Mouse (Mus musculus): ENCODE measurements around the gene 4931409K22Rik. TPM values are rescaled to one million over a fixed set of nuclear protein-coding genes. Genes with fewer than 3 reads are reported as not detected.
"Not testable (repeated sequence)": the region's sequence is repeated elsewhere in the genome, so short reads cannot be mapped to it uniquely, and the experiment has no call there.

The 4931409K22Rik gene
- polyA plus RNA-seq, 1 experiment from 2014 or later, result not detected

DNA sequence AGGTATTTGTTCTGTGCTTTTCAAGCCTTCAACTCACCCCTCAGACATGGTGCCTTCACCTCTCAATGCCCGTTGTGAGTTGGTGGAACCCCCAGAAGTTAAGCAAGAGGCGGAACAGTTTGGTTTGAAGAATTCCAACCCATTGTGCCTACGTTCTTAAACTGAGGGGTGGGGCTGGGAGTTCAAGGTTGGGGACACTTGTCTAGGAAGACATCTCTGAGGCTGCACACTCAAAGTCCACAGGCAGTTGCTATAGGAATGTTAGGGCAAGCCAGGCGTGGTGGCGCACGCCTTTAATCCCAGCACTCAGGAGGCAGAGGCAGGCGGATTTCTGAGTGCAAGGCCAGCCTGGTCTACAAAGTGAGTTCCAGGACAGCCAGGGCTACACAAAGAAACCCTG, 1.3 kb downstream of the 4931409K22Rik start:
- not testable (repeated sequence) for H3K9me3 ChIP-seq (replicated peaks); H3K4me1 ChIP-seq; ATAC-seq; H3K4me2 ChIP-seq; H3K9ac ChIP-seq; H3K27ac ChIP-seq; H3K36me3 ChIP-seq; H3K4me3 ChIP-seq
- WGBS (ENCODE audit: insufficient replicate concordance), result 73% methylated on average over 7 of the region's 7 CpGs
- peaks cover 49% of the 10 kb centered on the region for H3K27me3 ChIP-seq (replicated peaks)

DNA sequence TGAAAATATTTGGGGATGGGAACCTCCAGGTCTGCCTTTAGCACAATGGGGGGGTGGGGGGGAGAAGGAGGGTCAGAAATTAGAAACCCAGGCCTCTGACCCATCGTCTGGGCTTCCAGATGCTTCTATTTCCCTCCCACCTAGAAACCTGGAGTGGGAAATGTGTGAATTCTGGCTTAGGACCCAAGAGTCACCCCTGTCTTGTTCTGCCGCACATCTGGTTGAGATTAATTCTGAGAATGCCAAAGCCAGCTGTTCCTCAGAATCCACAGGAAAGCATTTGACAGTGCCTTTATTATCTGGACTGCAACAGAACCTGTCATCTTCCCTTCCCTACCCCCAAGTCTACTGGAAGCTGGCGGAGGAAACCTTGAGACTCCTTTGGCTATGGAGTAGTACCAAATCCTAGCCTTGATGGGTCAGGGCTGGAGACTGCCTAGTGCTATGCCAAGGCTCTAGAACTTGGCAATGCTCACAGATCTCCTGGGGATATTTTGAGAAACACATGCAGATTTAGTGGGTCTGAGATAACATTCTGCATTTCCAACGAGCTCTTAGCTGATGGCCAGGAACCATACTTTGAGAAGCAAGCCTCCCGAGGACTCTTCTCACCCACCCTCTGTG, 2.9 kb downstream of the 4931409K22Rik start:
- no peak overlapping the region for H3K4me2 ChIP-seq
- 0 out of 2 replicates have a peak, but pooled peaks cover 7% of the 10 kb centered on the region for H3K4me1 ChIP-seq
- H3K4me3 ChIP-seq, result no peak overlapping the region
- H3K36me3 ChIP-seq, result no peaks in the 10 kb centered on the region
- H3K9ac ChIP-seq, result no peak overlapping the region
- H3K27ac ChIP-seq, result no peak overlapping the region
- 55% methylated on average over 5 of the region's 5 CpGs for WGBS (ENCODE audit: insufficient replicate concordance)
- no peaks in the 10 kb centered on the region for H3K9me3 ChIP-seq (replicated peaks)
- ATAC-seq, result no peak
- H3K27me3 ChIP-seq (replicated peaks), result peaks cover 65% of the 10 kb centered on the region

DNA sequence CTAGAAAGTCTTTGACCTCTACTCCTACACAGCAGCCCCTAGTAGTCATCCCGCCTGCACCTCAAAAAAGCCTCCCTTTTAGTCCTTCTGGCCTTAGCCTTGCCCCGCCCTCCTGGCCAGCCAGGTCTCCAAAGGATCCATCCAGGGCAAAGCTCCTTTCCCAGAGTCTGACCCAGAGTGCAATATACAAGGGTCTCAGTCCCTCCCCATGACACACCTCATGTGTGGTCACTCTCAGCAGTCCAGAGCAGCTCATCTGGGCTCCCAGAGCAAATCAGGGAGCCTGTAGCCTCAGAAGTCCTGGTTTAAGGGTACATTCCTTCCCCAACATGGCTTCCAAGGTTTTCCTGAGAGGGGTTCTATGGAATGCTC, 5.3 kb downstream of the 4931409K22Rik start:
- Histone ChIP-seq H3K9me3 (replicated peaks) (no peaks in the 10 kb centered on the region), H3K27ac (no peak overlapping the region), H3K4me3 (no peak overlapping the region), H3K27me3 (replicated peaks) (peaks cover 83% of the 10 kb centered on the region), H3K4me1 (0 out of 2 replicates have a peak, but pooled peaks cover 7% of the 10 kb centered on the region), H3K9ac (no peak overlapping the region), H3K4me2 (peak overlapping the region; percentile 13; the same call in 1 of the 2 replicates), H3K36me3 (no peaks in the 10 kb centered on the region)
- 26% methylated on average over 2 of the region's 2 CpGs for WGBS (ENCODE audit: insufficient replicate concordance)
- no peak for ATAC-seq

DNA sequence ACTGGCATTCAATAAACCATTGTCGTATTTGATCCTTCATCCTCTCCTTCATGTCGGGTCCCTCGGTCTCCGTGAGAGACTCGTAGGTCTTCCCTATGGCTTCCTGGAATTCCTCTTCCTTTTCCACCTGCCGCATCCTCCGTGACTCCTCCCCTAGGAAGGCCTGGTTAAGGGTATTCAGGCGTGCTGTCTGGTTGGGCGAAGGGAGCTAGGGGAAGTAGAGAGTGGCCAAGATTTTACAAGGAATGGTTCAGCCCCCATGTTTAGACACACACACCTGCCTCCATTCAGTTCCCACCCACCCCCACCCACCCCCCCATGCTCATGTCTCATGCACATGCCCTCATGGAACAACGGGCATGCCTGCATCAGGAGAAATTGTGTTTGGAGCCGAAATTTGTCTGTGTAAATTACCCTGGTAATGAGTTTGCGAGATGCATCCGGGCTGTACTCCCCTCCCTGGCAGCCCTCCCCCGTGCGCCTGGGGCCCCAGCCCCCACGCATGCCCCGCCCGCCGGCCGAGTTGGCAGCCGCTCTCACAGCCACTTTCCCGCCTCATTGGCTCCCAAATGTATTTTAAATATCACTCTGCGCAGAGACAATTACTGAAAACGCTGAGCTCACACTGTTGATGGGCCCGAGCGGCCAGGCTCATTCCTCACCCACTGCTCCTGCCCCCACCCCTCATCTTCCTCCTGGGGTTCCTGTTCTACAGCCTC, 5.9 kb downstream of the 4931409K22Rik start:
- H3K27ac ChIP-seq, result no peak overlapping the region
- H3K9me3 ChIP-seq (replicated peaks), result no peaks in the 10 kb centered on the region
- no peak overlapping the region for H3K4me3 ChIP-seq
- no peak overlapping the region for H3K9ac ChIP-seq
- H3K36me3 ChIP-seq, result no peaks in the 10 kb centered on the region
- 0 out of 2 replicates have a peak, but pooled peaks cover 7% of the 10 kb centered on the region for H3K4me1 ChIP-seq
- 27% methylated on average over 26 of the region's 26 CpGs for WGBS (ENCODE audit: insufficient replicate concordance)
- H3K4me2 ChIP-seq, result peak overlapping the region; percentile 13
- no peak for ATAC-seq
- peaks cover 88% of the 10 kb centered on the region for H3K27me3 ChIP-seq (replicated peaks)

DNA sequence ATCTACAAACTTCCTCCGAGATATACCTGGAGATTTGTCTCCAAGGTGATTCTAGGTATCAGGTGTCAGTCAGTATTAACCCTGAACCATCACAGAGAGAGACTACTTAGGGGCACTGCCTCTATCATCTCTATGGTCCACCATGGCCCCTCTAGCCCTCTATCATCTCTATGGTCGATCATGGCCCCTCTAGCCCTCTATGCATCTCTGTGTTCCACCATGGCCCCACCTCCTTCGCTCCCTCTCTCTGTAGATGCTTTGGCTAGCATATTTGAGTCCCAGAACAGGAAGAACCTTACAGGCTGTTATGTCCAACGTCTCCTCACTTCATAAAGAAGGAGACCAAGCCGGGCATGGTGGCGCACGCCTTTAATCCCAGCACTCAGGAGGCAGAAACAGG, 14.0 kb downstream of the 4931409K22Rik start:
- 0 out of 2 replicates have a peak, but pooled peaks cover 3% of the 10 kb centered on the region for H3K4me1 ChIP-seq
- ATAC-seq, result no peak
- H3K4me3 ChIP-seq, result no peak overlapping the region
- H3K36me3 ChIP-seq, result no peaks in the 10 kb centered on the region
- H3K4me2 ChIP-seq, result no peak overlapping the region
- H3K27me3 ChIP-seq (replicated peaks), result peaks cover 59% of the 10 kb centered on the region
- H3K9ac ChIP-seq, result no peak overlapping the region
- no peaks in the 10 kb centered on the region for H3K9me3 ChIP-seq (replicated peaks)
- WGBS (ENCODE audit: insufficient replicate concordance), result 56% methylated on average over 7 of the region's 7 CpGs
- H3K27ac ChIP-seq, result no peak overlapping the region

DNA sequence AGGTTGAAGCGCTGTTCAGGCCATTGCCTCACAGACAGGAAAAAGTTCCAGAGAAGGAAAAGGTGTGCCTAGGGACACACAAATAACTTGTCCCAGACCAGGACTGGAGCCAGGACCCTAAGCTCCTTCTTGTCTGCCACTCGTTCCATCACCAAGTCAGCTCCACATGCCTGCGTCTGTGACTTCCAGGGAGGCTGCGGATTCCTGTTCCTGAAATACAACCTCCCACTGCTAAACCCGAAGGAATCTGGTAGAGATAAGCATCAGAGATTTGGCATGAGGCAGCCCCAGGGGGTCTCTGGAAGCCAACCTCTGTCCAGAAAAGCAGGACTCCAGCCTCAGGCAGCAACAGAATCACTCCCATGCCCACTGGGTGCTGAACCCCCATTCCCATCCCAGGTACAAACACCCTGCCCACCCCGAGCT, 15.5 kb downstream of the 4931409K22Rik start:
- WGBS (ENCODE audit: insufficient replicate concordance), result 20% methylated on average over 6 of the region's 6 CpGs
- no peak overlapping the region for H3K9ac ChIP-seq
- ATAC-seq, result no peak
- 0 out of 2 replicates have a peak, but pooled peaks cover 3% of the 10 kb centered on the region for H3K4me1 ChIP-seq
- no peaks in the 10 kb centered on the region for H3K36me3 ChIP-seq
- no peaks in the 10 kb centered on the region for H3K9me3 ChIP-seq (replicated peaks)
- no peak overlapping the region for H3K27ac ChIP-seq
- 0 out of 2 replicates have a peak overlapping the region, but pooled peaks have one; percentile 28 for H3K4me2 ChIP-seq
- H3K4me3 ChIP-seq, result no peak overlapping the region
- peaks cover 60% of the 10 kb centered on the region for H3K27me3 ChIP-seq (replicated peaks)

DNA sequence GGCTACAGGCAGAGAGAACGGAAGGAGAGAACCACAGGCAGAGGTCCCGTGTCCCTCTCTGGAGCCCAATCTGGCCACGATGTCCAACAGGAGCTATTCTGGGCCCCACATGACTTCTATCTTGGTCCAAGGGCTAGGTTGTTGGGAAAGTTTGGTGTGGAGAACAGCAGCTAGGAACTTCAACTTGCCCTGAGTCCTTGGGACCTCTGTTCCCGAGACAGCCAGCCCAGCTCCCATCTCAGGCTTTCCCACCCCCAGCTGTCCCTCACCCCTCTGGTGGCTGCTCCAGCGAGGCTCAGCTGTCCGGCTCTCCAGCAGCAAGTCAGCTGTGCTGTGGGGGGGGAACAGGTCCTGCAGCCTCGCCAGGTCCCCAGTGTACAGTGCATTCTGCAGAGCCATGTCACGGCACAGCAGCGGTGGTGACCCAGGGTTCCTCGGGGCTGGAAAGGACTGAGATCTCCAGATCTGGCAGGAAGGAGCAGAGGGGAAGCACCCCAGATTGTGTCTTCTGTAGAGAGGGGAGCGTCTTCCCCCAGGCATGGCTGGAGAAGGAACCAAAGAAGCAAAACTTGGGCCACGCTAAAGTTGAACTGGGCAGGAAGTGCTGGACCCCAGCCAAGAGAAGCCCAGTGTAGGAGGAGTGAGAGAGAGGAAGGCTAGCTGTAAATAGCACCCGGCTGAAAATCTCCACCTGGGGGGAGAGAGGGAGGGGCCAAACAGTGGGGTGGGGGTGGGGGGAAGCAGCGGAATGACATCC, 16.0 kb downstream of the 4931409K22Rik start, which contains the start of gene Asb10:
TSS of gene Asb10 (minus strand) at position 592 of the 757 bp plus-strand sequence.
- Histone ChIP-seq H3K4me1 (0 out of 2 replicates have a peak, but pooled peaks cover 3% of the 10 kb centered on the region), H3K4me3 (no peak within 1 kb of the TSS), H3K27me3 (replicated peaks) (peaks cover 59% of the 10 kb centered on the region), H3K27ac (no peak within 1 kb of the TSS), H3K4me2 (peak within 1 kb of the TSS; percentile 28; the same call in 1 of the 2 replicates), H3K9me3 (replicated peaks) (no peaks in the 10 kb centered on the region), H3K9ac (no peak within 1 kb of the TSS), H3K36me3 (no peaks in the 10 kb centered on the region)
- ATAC-seq, result 0 out of 2 replicates have a peak, but pooled peaks have one; percentile 24
- 16% methylated on average over 14 of the region's 14 CpGs for WGBS (ENCODE audit: insufficient replicate concordance)

DNA sequence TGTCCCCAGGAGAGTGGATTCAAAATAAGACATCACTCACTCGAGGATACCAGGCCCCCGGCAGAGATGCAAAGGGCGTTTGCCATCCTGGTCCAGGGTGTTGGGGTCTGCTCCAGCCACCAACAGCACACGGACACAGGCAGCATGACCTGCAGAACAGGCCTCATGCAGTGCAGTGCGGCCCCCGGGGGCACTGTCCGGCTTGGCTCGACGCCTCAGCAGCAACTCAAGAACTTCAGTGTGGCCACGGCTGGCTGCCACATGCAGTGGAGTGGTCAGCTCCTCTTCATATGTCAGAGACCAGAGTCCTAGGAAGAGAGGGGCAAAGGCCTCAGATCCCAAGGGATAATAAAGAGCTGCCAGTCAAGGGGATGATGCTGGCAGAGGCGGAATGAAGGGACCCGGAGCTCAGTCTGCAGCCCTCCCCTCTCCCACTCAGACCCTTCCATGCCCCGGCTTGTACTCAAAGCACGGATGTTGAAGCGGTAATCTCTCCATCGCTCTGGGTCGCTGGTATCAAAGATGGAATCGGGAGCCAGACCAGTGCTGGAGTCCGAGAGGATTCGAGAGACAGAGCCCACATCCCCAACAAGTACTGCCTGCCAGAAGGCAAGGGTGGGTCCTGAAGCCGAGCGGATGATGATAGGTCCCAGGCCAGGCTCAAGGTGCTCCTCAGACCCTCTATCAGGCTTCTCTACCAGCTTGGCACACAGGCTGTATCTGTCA, 16.9 kb downstream of the 4931409K22Rik start:
- H3K4me1 ChIP-seq, result 0 out of 2 replicates have a peak, but pooled peaks cover 3% of the 10 kb centered on the region
- no peak overlapping the region for H3K27ac ChIP-seq
- H3K9me3 ChIP-seq (replicated peaks), result no peaks in the 10 kb centered on the region
- no peaks in the 10 kb centered on the region for H3K36me3 ChIP-seq
- no peak overlapping the region for H3K4me2 ChIP-seq
- no peak overlapping the region for H3K4me3 ChIP-seq
- H3K9ac ChIP-seq, result no peak overlapping the region
- H3K27me3 ChIP-seq (replicated peaks), result peaks cover 53% of the 10 kb centered on the region
- ATAC-seq, result no peak
- 69% methylated on average over 22 of the region's 22 CpGs for WGBS (ENCODE audit: insufficient replicate concordance)

DNA sequence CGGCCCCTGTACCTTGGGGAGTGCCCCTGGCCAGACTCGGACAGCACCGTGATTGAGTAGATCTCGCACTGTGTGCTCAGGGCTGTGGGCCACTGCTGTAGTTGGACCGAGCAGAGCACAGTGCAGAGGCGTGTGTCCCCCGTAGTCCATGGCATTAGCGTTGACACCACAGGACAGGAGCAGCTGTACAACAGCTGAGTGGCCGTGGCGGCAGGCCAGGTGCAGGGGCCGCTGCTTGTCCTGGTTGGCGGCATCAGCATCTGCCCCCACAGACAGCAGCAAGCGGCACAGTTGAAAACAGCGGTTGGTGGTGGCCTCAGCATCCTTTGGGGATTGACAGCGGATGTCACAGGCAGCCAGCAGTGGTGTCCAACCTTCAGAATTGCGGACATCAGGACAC, 19.0 kb downstream of the 4931409K22Rik start:
- Histone ChIP-seq H3K9ac (no peak overlapping the region), H3K36me3 (no peaks in the 10 kb centered on the region), H3K4me2 (no peak overlapping the region), H3K9me3 (replicated peaks) (no peaks in the 10 kb centered on the region), H3K27me3 (replicated peaks) (peaks cover 69% of the 10 kb centered on the region), H3K4me3 (no peak overlapping the region), H3K27ac (no peak overlapping the region), H3K4me1 (0 out of 2 replicates have a peak, but pooled peaks cover 3% of the 10 kb centered on the region)
- 54% methylated on average over 16 of the region's 16 CpGs for WGBS (ENCODE audit: insufficient replicate concordance)
- ATAC-seq, result no peak

DNA sequence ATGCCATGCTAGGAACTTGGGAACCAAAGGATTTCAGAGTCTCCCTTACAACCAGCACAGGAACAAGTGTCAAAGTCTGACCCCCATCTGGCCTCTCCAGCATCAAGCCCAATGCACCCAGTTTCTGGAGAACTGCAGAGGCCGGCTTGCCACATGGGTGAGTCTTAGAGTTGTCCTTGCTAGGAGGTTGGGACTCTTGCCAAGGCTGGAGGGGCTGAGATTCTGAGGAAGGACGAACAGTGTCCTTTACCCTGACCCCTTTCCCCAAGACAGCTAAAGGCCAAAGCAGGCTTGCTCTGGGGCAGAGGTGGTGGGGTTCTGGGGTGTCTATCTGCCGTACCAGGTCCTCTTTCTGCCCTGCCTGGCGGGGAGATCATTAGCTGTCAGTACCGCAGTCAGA, 20.1 kb downstream of the 4931409K22Rik start:
- Histone ChIP-seq H3K4me3 (no peak overlapping the region), H3K27ac (no peak overlapping the region), H3K9ac (no peak overlapping the region), H3K9me3 (replicated peaks) (no peaks in the 10 kb centered on the region), H3K36me3 (no peaks in the 10 kb centered on the region), H3K4me2 (no peak overlapping the region), H3K4me1 (0 out of 2 replicates have a peak, but pooled peaks cover 3% of the 10 kb centered on the region), H3K27me3 (replicated peaks) (peaks cover 80% of the 10 kb centered on the region)
- WGBS (ENCODE audit: insufficient replicate concordance), result 63% methylated on average over 5 of the region's 5 CpGs
- no peak for ATAC-seq

DNA sequence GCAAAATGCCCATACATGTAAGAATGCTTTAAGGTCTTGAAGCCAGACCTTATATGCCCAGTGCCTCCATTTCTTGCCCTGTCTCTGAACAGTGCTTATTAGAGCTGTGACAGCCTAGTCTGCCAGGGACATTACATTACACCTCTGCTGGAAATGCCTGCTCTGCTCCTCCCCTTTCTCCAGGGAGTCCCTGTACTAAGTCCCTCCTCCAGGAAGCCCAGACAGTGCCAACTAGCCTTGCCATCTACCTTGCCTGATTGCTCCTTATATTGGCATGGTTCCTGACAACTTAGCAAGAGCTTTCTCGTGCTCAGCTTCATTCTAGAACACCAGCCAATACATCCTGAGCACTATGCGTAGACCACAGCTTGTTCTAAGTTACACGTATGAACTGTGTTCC, 20.9 kb downstream of the 4931409K22Rik start:
- no peak for ATAC-seq
- H3K4me1 ChIP-seq, result no peaks in the 10 kb centered on the region
- WGBS (ENCODE audit: insufficient replicate concordance), result 68% methylated on average over 3 of the region's 3 CpGs

More for the DNA sequence above, 20.9 kb downstream of the 4931409K22Rik start:
- Histone ChIP-seq H3K9ac (no peak overlapping the region), H3K4me2 (no peak overlapping the region), H3K27me3 (replicated peaks) (peaks cover 80% of the 10 kb centered on the region), H3K9me3 (replicated peaks) (no peaks in the 10 kb centered on the region), H3K27ac (no peak overlapping the region), H3K36me3 (no peaks in the 10 kb centered on the region), H3K4me3 (no peak overlapping the region)
